In genomic region chrX:134233048-134233447, GRCm38 (mm10) we compare ENCODE assay signal across 24 mouse cellular contexts. TPM values are rescaled to one million over a fixed set of nuclear protein-coding genes. Genes with fewer than 3 reads are reported as not detected.
"Had no signal": no experiment of that assay in that cellular context is flagged by ENCODE, and none has a peak within 500 bp of the region (broad histone marks: within the 10 kb centered on the region; RNA-seq: fewer than 3 reads in every experiment).

No protein-coding gene starts in this region.

- H3K4me2 ChIP-seq: neural tube, embryonic 15.5 days; stomach, embryonic 15.5 days had no signal

- DNase-seq: retina, postnatal 1 day; right cerebral cortex, adult 18-20 months; right cerebral cortex, postnatal 14 days; right cerebral cortex, postnatal 25 days; right cerebral cortex, postnatal 4 days; spleen, adult 18-20 months; thymus, adult 18-20 months; thymus, adult 2 months; thymus, postnatal 14 days; thymus, postnatal 25 days; thymus, postnatal 36 days; thymus, postnatal 4 days had no signal

- H3K36me3 ChIP-seq: neural tube, embryonic 15.5 days; stomach, embryonic 15.5 days had no signal

- H3K9me3 ChIP-seq: neural tube, embryonic 15.5 days; stomach, embryonic 15.5 days had no signal

- H3K9ac ChIP-seq: neural tube, embryonic 15.5 days; stomach, embryonic 15.5 days had no signal

- H3K27ac ChIP-seq: neural tube, embryonic 15.5 days; stomach, embryonic 15.5 days; stomach, postnatal 0 days had no signal

- H3K4me3 ChIP-seq: neural tube, embryonic 15.5 days; stomach, embryonic 15.5 days had no signal

- H3K4me1 ChIP-seq: neural tube, embryonic 15.5 days; stomach, embryonic 15.5 days had no signal

- H3K27me3 ChIP-seq: neural tube, embryonic 15.5 days; stomach, embryonic 15.5 days had no signal

RNA-seq across cellular contexts. Expression of gene Nox1, which starts 11.3 kb away (rescaled TPM):
- polyA plus RNA-seq: testis, adult 2 months had no signal

RNA-seq across cellular contexts. Expression of gene Arl13a, which starts 45.7 kb away (rescaled TPM):
- total RNA-seq: neutrophil, adult 5-6 weeks had no signal
- polyA plus RNA-seq: neural tube, embryonic 14.5 days; neural tube, embryonic 15.5 days; small intestine, adult 2 months; spleen, adult 2 months; stomach, embryonic 14.5 days; stomach, embryonic 16.5 days; stomach, postnatal 0 days; thymus, adult 2 months; thymus, postnatal 0 days; urinary bladder, adult 2 months had no signal
